Mouse (Mus musculus): Measurements from ENCODE around the gene Lrrc4c. TPM values are rescaled to one million over a fixed set of nuclear protein-coding genes. Genes with fewer than 3 reads are reported as not detected.
A peak's percentile ranks its signal among the peaks of the same experiment; 100 is the strongest.

Gene Lrrc4c
- 1.8 and 2.0 TPM in 2 replicates for polyA plus RNA-seq (2015; fragmentation: Nextera tagmentation; extraction: Ambion mirVana)

DNA sequence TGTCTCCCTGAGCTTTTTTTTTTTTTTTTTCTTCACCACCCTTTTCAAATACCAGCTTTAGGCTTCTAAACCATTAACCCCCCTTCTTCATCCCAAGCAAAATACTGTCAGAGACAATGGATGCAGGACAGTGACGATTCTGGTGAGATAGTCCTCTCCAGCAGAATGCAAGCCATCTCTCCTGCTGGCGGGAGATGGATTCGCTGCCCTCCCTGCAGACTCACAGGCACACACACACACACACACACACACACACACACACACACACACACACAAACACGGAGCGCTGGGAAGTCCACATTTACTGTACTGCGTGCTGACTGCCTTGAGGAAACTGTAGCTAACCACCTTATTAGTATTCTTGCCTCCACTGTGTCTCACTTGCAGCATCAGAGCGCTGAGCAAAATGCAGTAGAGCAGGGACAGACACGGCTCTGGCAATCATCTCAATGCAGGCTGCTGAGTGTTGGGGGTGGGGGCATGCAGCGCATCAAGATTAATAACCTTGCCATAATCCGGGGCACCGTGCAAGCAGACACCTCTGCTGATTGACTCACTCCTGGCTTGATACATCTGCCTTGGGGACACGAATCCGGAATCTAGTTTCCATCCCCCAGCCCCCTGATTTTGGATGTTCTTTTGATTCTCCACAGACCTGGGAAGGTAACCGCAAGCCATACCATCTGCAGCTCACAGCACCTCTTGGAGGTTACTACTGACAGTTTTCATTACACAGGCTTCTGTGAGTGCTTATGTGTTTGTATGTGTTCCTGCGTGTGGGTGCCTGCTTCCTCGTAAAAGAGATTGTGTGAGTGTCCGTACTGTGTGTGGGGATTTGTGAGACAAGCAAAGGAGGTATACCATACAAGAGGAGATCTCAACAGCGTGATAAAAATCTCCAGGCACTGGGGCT lies at the start of gene Lrrc4c:
Gene Lrrc4c, plus strand, starts transcription at position 783 of the 913 bp plus-strand sequence.
- ATAC-seq = 0 out of 2 replicates have a peak, but pooled peaks have one; percentile 31
- Histone ChIP-seq H3K4me2 (ENCODE audit: low read depth, low read length) (peak within 1 kb of the TSS; percentile 47), H3K36me3 (ENCODE audit: control insufficient read depth, insufficient read depth, low read length) (no peaks in the 10 kb centered on the region), H3K27ac (ENCODE audit: low read length) (no peak within 1 kb of the TSS), H3K4me3 (ENCODE audit: low read length) (peak within 1 kb of the TSS; percentile 23), H3K9ac (ENCODE audit: low read depth, low read length) (no peak within 1 kb of the TSS; the same call in 1 of the 2 replicates), H3K27me3 (replicated peaks; ENCODE audit: control insufficient read depth, insufficient read depth, low read length) (no peaks in the 10 kb centered on the region), H3K4me1 (ENCODE audit: control insufficient read depth, insufficient read depth, low read length) (no peaks in the 10 kb centered on the region), H3K9me3 (ENCODE audit: control insufficient read depth, low read length) (no peaks in the 10 kb centered on the region)
- WGBS = 17% methylated on average over 18 of the region's 18 CpGs

DNA sequence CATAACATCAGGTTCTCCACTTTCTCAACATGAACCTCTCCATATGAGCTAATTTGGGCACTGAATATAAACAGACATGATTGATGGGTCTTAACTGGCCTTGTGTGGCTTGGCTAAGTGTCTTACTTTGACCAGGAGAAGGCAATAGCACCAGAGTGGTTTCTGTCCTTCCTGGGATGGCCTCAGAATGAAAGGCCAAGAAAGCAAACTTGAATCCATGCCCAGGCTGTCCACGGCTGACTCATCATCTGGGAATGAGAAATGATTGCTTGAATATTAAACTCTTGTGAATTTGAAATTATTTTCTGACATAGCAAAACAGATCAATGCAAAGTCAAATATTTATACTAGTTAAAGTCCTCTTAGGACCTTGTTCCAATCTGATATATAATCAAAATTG lies 42.9 kb upstream of the Lrrc4c start:
- no peak for ATAC-seq
- no peaks in the 10 kb centered on the region for H3K36me3 ChIP-seq (ENCODE audit: control insufficient read depth, insufficient read depth, low read length)
- H3K27ac ChIP-seq (ENCODE audit: low read length) = no peak overlapping the region
- H3K9ac ChIP-seq (ENCODE audit: low read depth, low read length) = no peak overlapping the region
- no peaks in the 10 kb centered on the region for H3K4me1 ChIP-seq (ENCODE audit: control insufficient read depth, insufficient read depth, low read length)
- H3K9me3 ChIP-seq (ENCODE audit: control insufficient read depth, low read length) = no peaks in the 10 kb centered on the region
- 79% methylated on average over 1 of the region's 1 CpGs for WGBS
- no peaks in the 10 kb centered on the region for H3K27me3 ChIP-seq (replicated peaks; ENCODE audit: control insufficient read depth, insufficient read depth, low read length)
- H3K4me3 ChIP-seq (ENCODE audit: low read length) = no peak overlapping the region
- no peak overlapping the region for H3K4me2 ChIP-seq (ENCODE audit: low read depth, low read length)

DNA sequence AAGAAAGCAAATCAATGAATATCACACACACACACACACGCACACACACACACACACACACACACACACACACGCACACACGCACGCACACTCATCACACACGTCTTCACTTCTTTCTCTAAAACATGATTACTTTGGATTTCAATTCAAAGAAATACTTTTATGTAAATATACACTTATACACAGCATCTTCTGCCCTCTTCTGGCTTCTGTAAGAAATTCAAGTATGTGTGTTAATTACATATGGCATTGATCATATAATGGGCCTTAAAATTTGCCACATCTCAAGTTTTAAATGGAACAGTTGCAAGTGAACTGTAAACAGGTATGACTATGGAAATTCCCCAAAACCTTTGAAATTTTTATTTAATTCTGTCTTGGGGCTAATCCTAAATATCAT lies 35.0 kb upstream of the Lrrc4c start:
- no peaks in the 10 kb centered on the region for H3K36me3 ChIP-seq (ENCODE audit: control insufficient read depth, insufficient read depth, low read length)
- H3K27me3 ChIP-seq (replicated peaks; ENCODE audit: control insufficient read depth, insufficient read depth, low read length) = no peaks in the 10 kb centered on the region
- 80% methylated on average over 5 of the region's 5 CpGs for WGBS
- H3K9ac ChIP-seq (ENCODE audit: low read depth, low read length) = no peak overlapping the region
- H3K9me3 ChIP-seq (ENCODE audit: control insufficient read depth, low read length) = no peaks in the 10 kb centered on the region
- no peak overlapping the region for H3K27ac ChIP-seq (ENCODE audit: low read length)
- H3K4me3 ChIP-seq (ENCODE audit: low read length) = no peak overlapping the region
- no peaks in the 10 kb centered on the region for H3K4me1 ChIP-seq (ENCODE audit: control insufficient read depth, insufficient read depth, low read length)
- ATAC-seq = no peak
- H3K4me2 ChIP-seq (ENCODE audit: low read depth, low read length) = no peak overlapping the region

DNA sequence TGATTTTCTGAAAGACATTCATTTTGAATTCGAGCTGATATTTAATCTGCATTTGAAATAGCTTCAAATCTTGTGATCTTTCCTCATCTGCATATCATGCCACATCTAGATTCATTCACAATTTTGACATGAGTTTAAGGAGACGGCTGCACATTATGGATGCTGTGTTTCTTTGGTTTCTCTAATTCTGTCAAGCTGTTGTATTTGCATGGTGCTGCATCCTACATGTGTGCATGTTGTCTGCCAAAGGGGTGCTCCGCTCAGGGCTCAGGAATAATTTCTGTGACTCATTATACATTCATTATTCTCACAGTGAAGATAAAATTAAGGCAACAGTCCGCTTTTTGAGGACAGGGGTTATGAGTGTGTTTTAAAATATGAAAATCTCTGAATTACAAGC lies 30.5 kb upstream of the Lrrc4c start:
- WGBS = 68% methylated on average over 4 of the region's 4 CpGs
- H3K9me3 ChIP-seq (ENCODE audit: control insufficient read depth, low read length) = no peaks in the 10 kb centered on the region

DNA sequence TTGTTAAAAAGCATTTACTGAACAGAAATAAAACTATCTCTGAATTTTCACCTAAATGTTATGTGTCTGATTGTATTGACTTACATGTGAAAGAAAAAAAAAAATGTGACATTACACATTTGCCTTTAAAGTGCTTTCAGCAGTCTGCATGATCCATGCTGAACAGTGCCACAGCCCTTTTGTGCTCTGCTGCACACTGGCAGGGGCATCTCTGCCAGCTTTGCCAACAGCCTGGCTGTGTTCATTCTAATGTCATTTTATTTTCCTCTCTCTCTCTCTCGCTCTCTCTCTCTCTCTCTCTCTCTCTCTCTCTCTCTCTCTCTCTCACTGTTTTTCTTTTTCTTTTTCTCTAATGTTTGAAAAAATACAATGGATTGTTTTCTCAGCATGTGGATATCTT lies 27.4 kb upstream of the Lrrc4c start:
- no peak overlapping the region for H3K9ac ChIP-seq (ENCODE audit: low read depth, low read length)
- WGBS = 67% methylated on average over 1 of the region's 1 CpGs
- no peak for ATAC-seq
- no peak overlapping the region for H3K27ac ChIP-seq (ENCODE audit: low read length)
- no peak overlapping the region for H3K4me3 ChIP-seq (ENCODE audit: low read length)
- no peaks in the 10 kb centered on the region for H3K9me3 ChIP-seq (ENCODE audit: control insufficient read depth, low read length)
- H3K4me2 ChIP-seq (ENCODE audit: low read depth, low read length) = no peak overlapping the region
- no peaks in the 10 kb centered on the region for H3K36me3 ChIP-seq (ENCODE audit: control insufficient read depth, insufficient read depth, low read length)
- no peaks in the 10 kb centered on the region for H3K4me1 ChIP-seq (ENCODE audit: control insufficient read depth, insufficient read depth, low read length)
- no peaks in the 10 kb centered on the region for H3K27me3 ChIP-seq (replicated peaks; ENCODE audit: control insufficient read depth, insufficient read depth, low read length)

More for the DNA sequence above, 30.5 kb upstream of the Lrrc4c start:
- ATAC-seq = no peak
- Histone ChIP-seq H3K27ac (ENCODE audit: low read length) (no peak overlapping the region), H3K36me3 (ENCODE audit: control insufficient read depth, insufficient read depth, low read length) (no peaks in the 10 kb centered on the region), H3K27me3 (replicated peaks; ENCODE audit: control insufficient read depth, insufficient read depth, low read length) (no peaks in the 10 kb centered on the region), H3K4me2 (ENCODE audit: low read depth, low read length) (no peak overlapping the region), H3K9ac (ENCODE audit: low read depth, low read length) (no peak overlapping the region), H3K4me1 (ENCODE audit: control insufficient read depth, insufficient read depth, low read length) (no peaks in the 10 kb centered on the region), H3K4me3 (ENCODE audit: low read length) (no peak overlapping the region)

DNA sequence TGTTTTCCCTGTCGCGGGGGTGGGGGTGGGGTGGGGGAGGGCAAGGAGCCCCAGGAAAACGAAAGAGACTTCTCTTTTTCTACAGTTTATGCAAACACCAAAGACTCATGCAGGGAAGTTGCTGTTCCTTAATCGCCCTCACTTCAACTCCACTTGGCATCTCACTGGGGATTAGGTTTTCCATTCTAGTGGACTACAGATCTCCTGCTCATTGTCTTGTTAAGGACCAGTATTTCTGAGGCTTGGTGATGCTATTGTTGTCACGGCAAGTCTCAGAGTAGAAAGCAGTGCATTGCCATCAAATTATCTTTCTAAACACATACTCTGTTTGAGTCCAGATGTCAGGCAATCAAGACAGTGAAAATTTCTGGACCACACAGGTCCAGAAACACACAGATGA lies 2.9 kb upstream of the Lrrc4c start:
- Histone ChIP-seq H3K27me3 (replicated peaks; ENCODE audit: control insufficient read depth, insufficient read depth, low read length) (no peaks in the 10 kb centered on the region), H3K27ac (ENCODE audit: low read length) (no peak overlapping the region), H3K36me3 (ENCODE audit: control insufficient read depth, insufficient read depth, low read length) (no peaks in the 10 kb centered on the region), H3K4me1 (ENCODE audit: control insufficient read depth, insufficient read depth, low read length) (no peaks in the 10 kb centered on the region), H3K9me3 (ENCODE audit: control insufficient read depth, low read length) (no peaks in the 10 kb centered on the region), H3K4me2 (ENCODE audit: low read depth, low read length) (no peak overlapping the region), H3K4me3 (ENCODE audit: low read length) (no peak overlapping the region), H3K9ac (ENCODE audit: low read depth, low read length) (no peak overlapping the region)
- 18% methylated on average over 5 of the region's 5 CpGs for WGBS
- ATAC-seq = no peak

DNA sequence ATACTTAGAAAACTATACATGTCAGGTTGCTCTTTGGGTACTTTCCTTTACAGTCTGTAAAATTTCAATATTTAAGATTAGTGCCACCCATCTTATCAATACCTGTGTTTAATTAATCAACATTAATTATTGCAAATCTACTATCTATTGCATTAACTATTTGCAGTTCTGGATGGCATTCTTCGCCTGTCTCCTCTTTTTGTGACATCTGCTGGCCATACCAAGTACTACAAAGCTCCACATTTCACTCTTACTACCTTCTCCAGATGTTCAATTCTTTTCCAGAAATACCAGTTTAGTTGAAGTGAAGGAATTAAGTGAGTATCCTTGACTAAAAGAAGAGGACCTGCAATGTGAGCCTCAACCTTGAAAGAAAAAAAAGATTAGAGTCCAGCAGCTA lies 1.4 kb upstream of the Lrrc4c start:
- Histone ChIP-seq H3K4me2 (ENCODE audit: low read depth, low read length) (no peak overlapping the region), H3K27ac (ENCODE audit: low read length) (no peak overlapping the region), H3K9ac (ENCODE audit: low read depth, low read length) (no peak overlapping the region), H3K36me3 (ENCODE audit: control insufficient read depth, insufficient read depth, low read length) (no peaks in the 10 kb centered on the region), H3K4me3 (ENCODE audit: low read length) (no peak overlapping the region), H3K9me3 (ENCODE audit: control insufficient read depth, low read length) (no peaks in the 10 kb centered on the region), H3K4me1 (ENCODE audit: control insufficient read depth, insufficient read depth, low read length) (no peaks in the 10 kb centered on the region), H3K27me3 (replicated peaks; ENCODE audit: control insufficient read depth, insufficient read depth, low read length) (no peaks in the 10 kb centered on the region)
- 40% methylated on average over 1 of the region's 1 CpGs for WGBS
- no peak for ATAC-seq

DNA sequence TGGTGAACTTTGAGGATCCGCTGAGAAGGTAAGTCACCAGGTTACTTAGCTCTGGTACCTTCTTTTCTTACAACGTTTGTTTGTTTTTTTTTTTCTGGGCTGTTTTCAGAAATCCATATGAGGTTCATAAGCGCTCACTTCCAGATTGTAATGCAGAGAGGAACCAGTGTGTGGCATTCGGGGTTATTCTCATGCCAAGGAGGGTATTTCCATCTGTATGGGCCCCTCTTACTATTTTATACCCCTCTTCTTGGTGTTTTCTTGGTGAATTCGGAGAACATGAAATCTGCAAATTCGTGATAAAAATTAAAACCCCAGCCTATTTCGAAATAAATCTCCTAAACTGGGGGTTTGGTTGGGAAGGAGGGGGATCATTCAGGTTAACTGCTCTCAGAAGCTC lies 587 bp downstream of the Lrrc4c start:
- no peak for ATAC-seq
- Histone ChIP-seq H3K4me2 (ENCODE audit: low read depth, low read length) (peak overlapping the region; percentile 47), H3K27ac (ENCODE audit: low read length) (no peak overlapping the region), H3K36me3 (ENCODE audit: control insufficient read depth, insufficient read depth, low read length) (no peaks in the 10 kb centered on the region), H3K27me3 (replicated peaks; ENCODE audit: control insufficient read depth, insufficient read depth, low read length) (no peaks in the 10 kb centered on the region), H3K9ac (ENCODE audit: low read depth, low read length) (no peak overlapping the region), H3K4me3 (ENCODE audit: low read length) (no peak overlapping the region), H3K9me3 (ENCODE audit: control insufficient read depth, low read length) (no peaks in the 10 kb centered on the region), H3K4me1 (ENCODE audit: control insufficient read depth, insufficient read depth, low read length) (no peaks in the 10 kb centered on the region)
- WGBS = 25% methylated on average over 7 of the region's 7 CpGs

DNA sequence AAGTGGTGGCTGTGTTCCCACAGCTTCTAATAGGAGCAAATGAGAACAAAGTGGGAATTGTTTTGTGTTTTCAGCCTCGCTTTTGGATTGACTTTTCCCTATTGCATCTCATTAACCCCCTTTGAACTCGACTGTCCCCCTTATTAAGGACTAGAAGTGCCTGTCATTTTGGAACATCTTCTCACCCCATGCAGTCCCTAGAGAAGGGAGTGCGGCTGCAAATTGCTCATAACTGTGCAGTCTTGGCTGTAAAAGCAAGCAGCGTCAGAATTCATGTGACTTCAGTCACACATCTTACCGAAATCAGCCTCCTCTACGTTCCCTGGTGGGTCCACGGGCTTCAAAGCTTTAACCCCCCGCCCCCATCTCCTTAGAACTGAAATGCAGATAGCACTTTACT lies 1.2 kb downstream of the Lrrc4c start:
- Histone ChIP-seq H3K36me3 (ENCODE audit: control insufficient read depth, insufficient read depth, low read length) (no peaks in the 10 kb centered on the region), H3K4me1 (ENCODE audit: control insufficient read depth, insufficient read depth, low read length) (no peaks in the 10 kb centered on the region), H3K27me3 (replicated peaks; ENCODE audit: control insufficient read depth, insufficient read depth, low read length) (no peaks in the 10 kb centered on the region), H3K27ac (ENCODE audit: low read length) (no peak overlapping the region), H3K4me3 (ENCODE audit: low read length) (no peak overlapping the region), H3K9ac (ENCODE audit: low read depth, low read length) (no peak overlapping the region), H3K9me3 (ENCODE audit: control insufficient read depth, low read length) (no peaks in the 10 kb centered on the region), H3K4me2 (ENCODE audit: low read depth, low read length) (no peak overlapping the region)
- 20% methylated on average over 8 of the region's 8 CpGs for WGBS
- no peak for ATAC-seq

All from intestine, embryonic 16.5 days (tissue).